Mouse (Mus musculus) forebrain, embryonic 13.5 days (tissue): ENCODE measurements around the gene Hoxd3. TPM values are rescaled to one million over a fixed set of nuclear protein-coding genes. Genes with fewer than 3 reads are reported as not detected.

Experiments
- ATAC-seq: fragments of 200-750 bp; cut with Nextera tagmentation; 2 replicates; pipeline ENCODE4 v1.8.0; 2017
- H3K27ac ChIP-seq: fragments of 300-500 bp; sonication (generic); 2 replicates; pipeline ENCODE4 v1.5.1; 2015; ENCODE audit warnings: inconsistent platforms, mild to moderate bottlenecking, moderate library complexity
- H3K27me3 ChIP-seq: fragments of 300-500 bp; sonication (generic); 2 replicates; pipeline ENCODE4 v1.6.1; 2015; ENCODE audit warnings: mild to moderate bottlenecking, inconsistent platforms
- H3K36me3 ChIP-seq: fragments of 300-500 bp; sonication (generic); 2 replicates; pipeline ENCODE4 v1.6.1; 2015; ENCODE audit warnings: mild to moderate bottlenecking, inconsistent platforms; ENCODE audit not compliant: poor library complexity, severe bottlenecking
- H3K4me1 ChIP-seq: fragments of 300-500 bp; sonication (generic); 2 replicates; pipeline ENCODE4 v1.6.1; 2015; ENCODE audit warnings: inconsistent platforms
- H3K4me2 ChIP-seq: fragments of 300-500 bp; sonication (generic); 2 replicates; pipeline ENCODE4 v1.6.1; 2015; ENCODE audit warnings: inconsistent platforms, mild to moderate bottlenecking, moderate library complexity
- H3K4me3 ChIP-seq: fragments of 300-500 bp; sonication (generic); 2 replicates; pipeline ENCODE4 v1.5.1; 2015; ENCODE audit warnings: mild to moderate bottlenecking, inconsistent platforms
- H3K9ac ChIP-seq: fragments of 300-500 bp; sonication (generic); 2 replicates; pipeline ENCODE4 v1.6.1; 2015; ENCODE audit warnings: mild to moderate bottlenecking, inconsistent platforms
- H3K9me3 ChIP-seq: fragments of 300-500 bp; sonication (generic); replicated peaks from 2 replicates; pipeline ENCODE4 v1.6.1; 2016; ENCODE audit warnings: inconsistent platforms
- WGBS: fragments of 180-500 bp; shearing (Covaris S2); methylation state at CpG from one replicate; pipeline ENCODE4 v1.1.7; 2015; 5-methylcytosine and 5-hydroxymethylcytosine counted together
- polyA plus RNA-seq: library from polyadenylated mRNA; unstranded; fragments of >200 nt; fragmentation: Nextera tagmentation; extraction: Ambion mirVana; gene quantifications from 2 replicates; pipeline ENCODE4 v1.2.1, GENCODE M21; 2015

Gene Hoxd3
- polyA plus RNA-seq, 1 experiment from 2014 or later: not detected

DNA sequence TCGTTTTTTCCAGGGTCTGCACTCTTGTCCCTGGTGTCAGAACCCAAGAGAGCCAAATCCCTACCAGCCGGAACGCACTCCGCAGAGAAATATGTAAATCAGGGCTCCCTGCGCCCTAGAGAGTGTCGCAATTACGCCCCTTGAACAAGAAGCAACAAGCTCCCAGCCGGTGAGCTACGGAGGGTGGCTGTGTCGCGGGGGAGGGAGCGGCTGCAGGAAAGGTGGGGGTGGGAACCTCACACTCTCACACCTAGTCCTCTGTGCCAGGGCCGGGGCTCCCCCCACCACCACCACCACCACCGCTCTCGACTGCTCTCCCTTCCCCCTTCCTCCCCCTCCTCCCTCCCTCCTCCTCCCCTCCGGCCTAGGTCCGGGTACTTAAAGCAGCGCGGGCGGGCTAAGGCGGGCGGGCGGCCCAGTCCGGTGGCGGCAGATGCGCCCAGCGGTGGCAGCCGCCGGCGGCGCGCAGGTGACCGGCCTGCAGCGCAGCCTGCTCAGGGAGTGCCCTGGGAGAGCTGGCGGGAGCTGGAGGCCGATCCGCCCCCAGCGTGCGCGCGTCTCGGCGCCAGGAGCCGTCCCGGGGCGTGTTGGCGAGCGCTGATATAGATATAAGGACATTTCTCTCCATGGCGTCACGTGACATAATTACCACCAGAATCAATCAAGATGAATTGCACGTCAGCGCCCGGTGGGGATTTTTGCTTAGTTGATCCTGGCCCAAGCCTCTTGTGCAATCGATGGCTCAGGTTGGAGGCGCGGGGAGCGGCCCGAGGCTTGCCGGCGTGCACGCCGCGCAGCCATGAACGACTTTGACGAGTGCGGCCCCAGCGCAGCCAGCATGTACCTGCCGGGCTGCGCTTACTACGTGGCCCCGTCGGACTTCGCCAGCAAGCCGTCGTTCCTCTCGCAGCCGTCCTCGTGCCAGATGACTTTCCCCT lies 29.9 kb upstream of the Hoxd3 start:
- no peak overlapping the region for H3K27ac ChIP-seq
- no peak overlapping the region for H3K9ac ChIP-seq
- peaks cover 13% of the 10 kb centered on the region for H3K4me1 ChIP-seq
- under 1% methylated on average over 65 of the region's 78 CpGs for WGBS
- ATAC-seq: no peak
- H3K4me3 ChIP-seq: peak overlapping the region; percentile 21
- H3K27me3 ChIP-seq: peaks cover 99% of the 10 kb centered on the region
- H3K4me2 ChIP-seq: peak overlapping the region; percentile 26
- no peaks in the 10 kb centered on the region for H3K9me3 ChIP-seq
- no peaks in the 10 kb centered on the region for H3K36me3 ChIP-seq

DNA sequence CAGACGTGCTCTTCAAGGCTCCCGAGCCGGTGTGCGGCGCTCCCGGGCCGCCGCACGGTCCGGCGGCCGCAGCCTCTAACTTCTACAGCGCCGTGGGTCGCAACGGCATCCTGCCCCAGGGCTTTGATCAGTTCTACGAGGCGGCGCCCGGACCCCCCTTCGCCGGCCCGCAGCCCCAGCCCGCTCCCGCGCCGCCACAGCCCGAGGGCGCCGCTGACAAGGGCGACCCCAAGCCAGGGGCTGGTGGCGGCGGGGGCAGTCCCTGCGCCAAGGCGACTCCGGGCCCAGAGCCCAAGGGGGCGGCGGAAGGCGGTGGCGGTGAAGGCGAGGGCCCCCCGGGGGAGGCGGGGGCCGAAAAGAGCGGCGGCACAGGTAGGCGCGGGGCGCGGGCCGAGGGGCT lies 28.9 kb upstream of the Hoxd3 start:
- H3K4me1 ChIP-seq: peaks cover 13% of the 10 kb centered on the region
- H3K9me3 ChIP-seq: no peaks in the 10 kb centered on the region

GRCm38 (mm10) chr2:74683471-74683951 lies 28.2 kb upstream of the Hoxd3 start:
- ATAC-seq: no peak
- H3K36me3 ChIP-seq: no peaks in the 10 kb centered on the region
- WGBS: under 1% methylated on average over 18 of the region's 18 CpGs
- peaks cover 13% of the 10 kb centered on the region for H3K4me1 ChIP-seq
- H3K27ac ChIP-seq: no peak overlapping the region
- no peak overlapping the region for H3K4me3 ChIP-seq
- no peak overlapping the region for H3K4me2 ChIP-seq
- H3K27me3 ChIP-seq: peaks cover 99% of the 10 kb centered on the region
- H3K9me3 ChIP-seq: no peaks in the 10 kb centered on the region
- H3K9ac ChIP-seq: no peak overlapping the region

More for the DNA sequence above, 28.9 kb upstream of the Hoxd3 start:
- Histone ChIP-seq H3K27ac (no peak overlapping the region), H3K4me3 (peak overlapping the region; percentile 21), H3K4me2 (peak overlapping the region; percentile 26), H3K9ac (no peak overlapping the region), H3K27me3 (peaks cover 99% of the 10 kb centered on the region), H3K36me3 (no peaks in the 10 kb centered on the region)
- ATAC-seq: peak; percentile 27; the same call in 1 of the 2 replicates
- 1% methylated on average over 47 of the region's 51 CpGs for WGBS

GRCm38 (mm10) chr2:74684106-74684505 lies 27.6 kb upstream of the Hoxd3 start:
- no peak overlapping the region for H3K27ac ChIP-seq
- no peaks in the 10 kb centered on the region for H3K9me3 ChIP-seq
- WGBS: 1% methylated on average over 12 of the region's 12 CpGs
- H3K36me3 ChIP-seq: no peaks in the 10 kb centered on the region
- H3K4me1 ChIP-seq: peaks cover 13% of the 10 kb centered on the region
- ATAC-seq: no peak
- peaks cover 99% of the 10 kb centered on the region for H3K27me3 ChIP-seq
- no peak overlapping the region for H3K4me2 ChIP-seq
- no peak overlapping the region for H3K9ac ChIP-seq
- H3K4me3 ChIP-seq: no peak overlapping the region

- no peak for ATAC-seq
- 13% methylated on average over 4 of the region's 4 CpGs for WGBS
Measured at GRCm38 (mm10) chr2:74685059-74685603, 26.6 kb upstream of the Hoxd3 start.

GRCm38 (mm10) chr2:74686301-74686987 lies 25.3 kb upstream of the Hoxd3 start:
- Histone ChIP-seq H3K36me3 (no peaks in the 10 kb centered on the region), H3K4me2 (no peak overlapping the region), H3K9me3 (no peaks in the 10 kb centered on the region), H3K9ac (no peak overlapping the region), H3K4me1 (peaks cover 14% of the 10 kb centered on the region), H3K27ac (no peak overlapping the region), H3K4me3 (no peak overlapping the region), H3K27me3 (peaks cover 97% of the 10 kb centered on the region)
- 5% methylated on average over 17 of the region's 17 CpGs for WGBS
- ATAC-seq: no peak

More at GRCm38 (mm10) chr2:74685059-74685603, 26.6 kb upstream of the Hoxd3 start:
- H3K36me3 ChIP-seq: no peaks in the 10 kb centered on the region
- H3K4me3 ChIP-seq: no peak overlapping the region
- H3K27ac ChIP-seq: no peak overlapping the region
- peaks cover 13% of the 10 kb centered on the region for H3K4me1 ChIP-seq
- H3K9me3 ChIP-seq: no peaks in the 10 kb centered on the region
- H3K4me2 ChIP-seq: no peak overlapping the region
- H3K9ac ChIP-seq: no peak overlapping the region
- H3K27me3 ChIP-seq: peaks cover 99% of the 10 kb centered on the region

- Histone ChIP-seq H3K4me3 (no peak overlapping the region), H3K27ac (no peak overlapping the region), H3K9ac (no peak overlapping the region), H3K9me3 (no peaks in the 10 kb centered on the region), H3K4me1 (peaks cover 12% of the 10 kb centered on the region), H3K27me3 (peaks cover 97% of the 10 kb centered on the region), H3K4me2 (no peak overlapping the region), H3K36me3 (no peaks in the 10 kb centered on the region)
- no peak for ATAC-seq
- 2% methylated on average over 27 of the region's 27 CpGs for WGBS
Measured at GRCm38 (mm10) chr2:74686988-74687697, 24.6 kb upstream of the Hoxd3 start.

- no peaks in the 10 kb centered on the region for H3K36me3 ChIP-seq
- H3K4me2 ChIP-seq: no peak overlapping the region
- H3K4me3 ChIP-seq: no peak overlapping the region
- ATAC-seq: no peak
- H3K27ac ChIP-seq: no peak overlapping the region
- H3K9ac ChIP-seq: no peak overlapping the region
- H3K9me3 ChIP-seq: no peaks in the 10 kb centered on the region
- H3K4me1 ChIP-seq: peaks cover 4% of the 10 kb centered on the region; the same call in 1 of the 2 replicates
- peaks cover 97% of the 10 kb centered on the region for H3K27me3 ChIP-seq
- under 1% methylated on average over 31 of the region's 31 CpGs for WGBS
Measured at GRCm38 (mm10) chr2:74687698-74688555, 23.8 kb upstream of the Hoxd3 start.

DNA sequence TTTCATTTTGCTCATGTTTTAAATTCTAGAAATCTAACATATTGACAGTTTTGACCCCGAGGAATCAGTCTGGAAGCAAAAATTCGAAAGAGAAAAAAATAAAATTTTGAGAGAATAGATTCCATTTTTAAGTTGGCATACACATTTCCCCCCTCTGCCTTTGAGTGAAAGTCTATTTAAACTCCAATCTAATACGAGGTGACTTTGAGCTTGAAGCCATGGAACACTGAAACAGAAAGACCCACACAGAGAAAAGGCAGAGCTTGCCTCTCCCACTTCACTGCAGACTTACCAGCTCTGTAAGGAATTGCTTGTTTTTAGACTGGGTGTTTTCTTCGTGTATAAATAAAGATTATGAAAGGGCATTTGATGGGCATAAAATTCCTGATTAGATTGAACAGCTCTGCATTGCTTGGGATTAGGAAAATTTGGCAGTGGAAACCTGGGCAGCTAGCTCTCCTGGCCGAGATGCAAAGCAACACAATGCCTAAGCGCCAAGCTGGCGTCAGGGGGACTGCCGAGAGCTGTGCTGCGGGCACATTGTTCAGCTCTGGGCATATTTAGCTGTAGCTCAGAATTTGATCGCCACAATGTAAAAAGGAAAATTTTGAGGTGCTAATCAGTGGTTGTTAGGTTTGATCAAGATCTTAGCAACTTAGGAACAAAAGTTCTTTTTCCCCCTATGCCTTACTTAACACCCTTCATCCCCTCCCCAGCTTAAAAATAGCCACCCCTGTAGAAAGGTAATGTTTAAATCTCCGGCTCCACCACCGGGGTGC lies 22.7 kb upstream of the Hoxd3 start:
- Histone ChIP-seq H3K9me3 (no peaks in the 10 kb centered on the region), H3K36me3 (no peaks in the 10 kb centered on the region), H3K4me2 (no peak overlapping the region), H3K9ac (no peak overlapping the region), H3K4me3 (no peak overlapping the region), H3K27me3 (peaks cover 97% of the 10 kb centered on the region), H3K4me1 (0 out of 2 replicates have a peak, but pooled peaks cover 3% of the 10 kb centered on the region), H3K27ac (no peak overlapping the region)
- WGBS: 4% methylated on average over 12 of the region's 12 CpGs
- no peak for ATAC-seq

GRCm38 (mm10) chr2:74689574-74690337 lies 22.0 kb upstream of the Hoxd3 start:
- Histone ChIP-seq H3K36me3 (no peaks in the 10 kb centered on the region), H3K27me3 (peaks cover 97% of the 10 kb centered on the region), H3K9ac (no peak overlapping the region), H3K27ac (no peak overlapping the region), H3K9me3 (no peaks in the 10 kb centered on the region), H3K4me3 (no peak overlapping the region), H3K4me1 (0 out of 2 replicates have a peak, but pooled peaks cover 3% of the 10 kb centered on the region), H3K4me2 (no peak overlapping the region)
- ATAC-seq: no peak
- 1% methylated on average over 24 of the region's 24 CpGs for WGBS
